Mouse (Mus musculus): ENCODE measurements around the gene Agps.

DNA sequence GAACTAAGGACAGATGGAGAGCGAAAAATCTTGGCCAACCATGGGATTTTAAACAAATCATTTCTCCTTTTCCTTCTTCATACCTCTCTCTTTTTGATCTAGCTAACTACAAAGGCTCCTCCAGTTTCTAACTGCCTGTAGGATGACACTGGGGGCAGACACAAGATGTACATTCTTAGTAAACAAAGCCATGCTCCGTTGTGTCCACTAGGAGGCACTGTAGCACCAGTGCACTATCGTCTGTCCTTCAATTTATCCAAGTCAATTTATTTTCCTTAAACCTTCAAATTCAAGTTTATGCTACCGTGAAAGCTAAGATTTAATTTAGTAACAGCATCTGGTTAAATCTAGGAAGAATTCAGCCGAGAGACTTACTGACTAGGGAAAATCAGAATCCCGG lies 45.9 kb upstream of the Agps start:
- TF ChIP-seq CTCF (IDR thresholded peaks at IDR 0.05; ENCODE audit: borderline replicate concordance, insufficient read depth, low read depth, low read length), result peak; percentile 43; the same call in 1 of the 2 replicates
- TF ChIP-seq POLR2A (IDR thresholded peaks at IDR 0.05; ENCODE audit: borderline replicate concordance, insufficient read depth, low read length), result no peak

Measured in cerebellum, adult 2 months (tissue).